Mouse (Mus musculus) midbrain, embryonic 16.5 days (tissue): ENCODE results near the gene Wsb1. TPM values are rescaled to one million over a fixed set of nuclear protein-coding genes. Genes with fewer than 3 reads are reported as not detected.

ENCODE experiments used
- ATAC-seq: fragments of 200-750 bp; cut with Nextera tagmentation; 2 replicates; pipeline ENCODE4 v1.8.0; 2017; ENCODE audit warnings: moderate TSS enrichment
- H3K27ac ChIP-seq: fragments of 300-500 bp; sonication (generic); 2 replicates; pipeline ENCODE4 v1.5.1; 2014; ENCODE audit warnings: mild to moderate bottlenecking, low read length, mixed read lengths
- H3K27me3 ChIP-seq: fragments of 300-500 bp; sonication (generic); 2 replicates; pipeline ENCODE4 v1.6.1; 2014; ENCODE audit warnings: low read depth, low read length, mixed read lengths; ENCODE audit not compliant: control insufficient read depth, insufficient read depth
- H3K36me3 ChIP-seq: fragments of 300-500 bp; sonication (generic); 2 replicates; pipeline ENCODE4 v1.6.1; 2014; ENCODE audit warnings: mild to moderate bottlenecking, low read length, moderate library complexity, mixed read lengths; ENCODE audit not compliant: control insufficient read depth, insufficient read depth
- H3K4me1 ChIP-seq: fragments of 300-500 bp; sonication (generic); 2 replicates; pipeline ENCODE4 v1.6.1; 2014; ENCODE audit warnings: mild to moderate bottlenecking, low read length, mixed read lengths; ENCODE audit not compliant: control insufficient read depth, insufficient read depth
- H3K4me2 ChIP-seq: fragments of 300-500 bp; sonication (generic); 2 replicates; pipeline ENCODE4 v1.6.1; 2014; ENCODE audit warnings: mild to moderate bottlenecking, low read length, mixed read lengths
- H3K4me3 ChIP-seq: fragments of 300-500 bp; sonication (generic); 2 replicates; pipeline ENCODE4 v1.5.1; 2014; ENCODE audit warnings: low read depth, mild to moderate bottlenecking, low read length, moderate library complexity, mixed read lengths
- H3K9ac ChIP-seq: fragments of 300-500 bp; sonication (generic); 2 replicates; pipeline ENCODE4 v1.6.1; 2014; ENCODE audit warnings: low read depth, low read length, mixed read lengths
- H3K9me3 ChIP-seq: fragments of 300-500 bp; sonication (generic); replicated peaks from 2 replicates; pipeline ENCODE4 v1.6.1; 2014; ENCODE audit warnings: mild to moderate bottlenecking, low read length, mixed read lengths; ENCODE audit not compliant: control insufficient read depth, poor library complexity, severe bottlenecking
- WGBS: fragments of 180-500 bp; shearing (Covaris S2); extraction: QIAGEN DNeasy Blood & Tissue Kit; methylation state at CpG from one replicate; pipeline ENCODE4 v1.1.7; 2014; 5-methylcytosine and 5-hydroxymethylcytosine counted together
- polyA plus RNA-seq: library from polyadenylated mRNA; unstranded; fragments of >200 nt; fragmentation: Nextera tagmentation; extraction: Ambion mirVana; gene quantifications from 2 replicates; pipeline ENCODE4 v1.2.1, GENCODE M21; 2015

The Wsb1 gene
- polyA plus RNA-seq, 1 experiment from 2014 or later, result 499 TPM

DNA sequence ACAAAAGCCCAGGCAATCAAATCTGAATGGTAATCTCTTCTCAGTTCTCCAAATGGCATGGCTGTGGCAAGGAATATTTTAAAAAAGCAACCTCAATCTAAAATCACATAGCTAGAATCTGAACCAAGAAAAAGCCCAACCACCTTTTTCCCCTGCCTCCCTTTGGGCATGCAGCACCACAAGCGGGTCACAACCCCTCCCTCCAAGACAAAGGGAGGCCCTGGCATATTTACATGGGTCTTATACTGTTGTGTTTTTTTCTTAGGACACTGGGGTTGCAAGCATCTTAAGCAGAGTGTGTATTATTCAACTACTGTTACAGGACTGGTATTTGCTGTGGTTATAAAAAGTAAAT, 16.1 kb downstream of the Wsb1 start:
- Histone ChIP-seq H3K4me3 (no peak overlapping the region), H3K9me3 (no peaks in the 10 kb centered on the region), H3K27ac (peak overlapping the region; percentile 26), H3K36me3 (peaks cover 37% of the 10 kb centered on the region), H3K4me1 (no peaks in the 10 kb centered on the region), H3K9ac (no peak overlapping the region), H3K27me3 (no peaks in the 10 kb centered on the region), H3K4me2 (no peak overlapping the region)
- ATAC-seq, result no peak
- WGBS, result 35% methylated on average over 1 of the region's 1 CpGs

GRCm38 (mm10) chr11:79237644-79238397, 16.6 kb downstream of the Wsb1 start:
- H3K4me3 ChIP-seq, result no peak overlapping the region
- H3K9me3 ChIP-seq, result no peaks in the 10 kb centered on the region
- H3K4me2 ChIP-seq, result no peak overlapping the region
- H3K4me1 ChIP-seq, result no peaks in the 10 kb centered on the region
- no peak for ATAC-seq
- H3K27me3 ChIP-seq, result no peaks in the 10 kb centered on the region
- H3K36me3 ChIP-seq, result peaks cover 37% of the 10 kb centered on the region
- H3K9ac ChIP-seq, result no peak overlapping the region
- H3K27ac ChIP-seq, result peak overlapping the region; percentile 26
- WGBS, result 88% methylated on average over 11 of the region's 11 CpGs

- 92% methylated on average over 13 of the region's 13 CpGs for WGBS
- no peak for ATAC-seq
- Histone ChIP-seq H3K27ac (no peak overlapping the region), H3K9me3 (no peaks in the 10 kb centered on the region), H3K4me2 (no peak overlapping the region), H3K4me3 (no peak overlapping the region), H3K9ac (no peak overlapping the region), H3K4me1 (no peaks in the 10 kb centered on the region), H3K27me3 (no peaks in the 10 kb centered on the region), H3K36me3 (no peaks in the 10 kb centered on the region)
Observed at GRCm38 (mm10) chr11:79230251-79230570, 24.3 kb downstream of the Wsb1 start.

DNA sequence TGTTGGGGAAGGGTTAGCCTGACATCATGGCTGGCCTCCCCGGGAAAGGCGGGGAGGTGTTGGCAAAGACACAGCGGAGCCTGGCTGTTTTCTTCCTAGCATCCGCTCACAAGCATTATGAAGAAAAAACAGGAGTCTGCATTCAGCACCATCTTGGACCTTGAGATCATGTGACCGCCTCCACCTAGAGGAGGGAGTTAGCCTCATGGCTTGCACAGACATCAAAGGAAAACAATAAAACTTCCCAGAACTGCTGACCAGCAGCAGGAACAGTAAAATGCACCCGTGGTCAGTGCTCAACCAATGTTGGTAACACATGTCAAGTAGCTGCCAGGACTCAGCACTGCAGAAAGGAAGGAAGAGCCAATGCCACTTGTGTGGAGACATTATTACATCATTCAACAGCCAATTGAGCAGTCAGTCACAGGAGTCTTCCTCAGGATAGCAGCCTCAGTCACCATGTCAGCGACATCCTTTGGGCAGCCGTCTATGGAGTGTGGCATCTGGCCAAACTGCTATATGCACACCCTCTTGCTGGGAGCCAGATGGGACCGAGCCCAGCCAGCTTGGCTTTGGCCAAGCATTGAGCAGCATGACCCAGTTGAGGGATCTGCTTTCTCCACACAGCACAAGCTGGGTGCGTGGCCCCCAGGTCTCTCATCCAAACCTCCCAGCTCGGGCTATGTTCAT, 24.8 kb downstream of the Wsb1 start:
- H3K9me3 ChIP-seq, result no peaks in the 10 kb centered on the region
- H3K36me3 ChIP-seq, result no peaks in the 10 kb centered on the region
- H3K4me1 ChIP-seq, result no peaks in the 10 kb centered on the region
- no peak overlapping the region for H3K4me2 ChIP-seq
- no peak overlapping the region for H3K27ac ChIP-seq
- no peak overlapping the region for H3K9ac ChIP-seq
- H3K4me3 ChIP-seq, result no peak overlapping the region
- 82% methylated on average over 11 of the region's 11 CpGs for WGBS
- no peak for ATAC-seq
- H3K27me3 ChIP-seq, result no peaks in the 10 kb centered on the region

DNA sequence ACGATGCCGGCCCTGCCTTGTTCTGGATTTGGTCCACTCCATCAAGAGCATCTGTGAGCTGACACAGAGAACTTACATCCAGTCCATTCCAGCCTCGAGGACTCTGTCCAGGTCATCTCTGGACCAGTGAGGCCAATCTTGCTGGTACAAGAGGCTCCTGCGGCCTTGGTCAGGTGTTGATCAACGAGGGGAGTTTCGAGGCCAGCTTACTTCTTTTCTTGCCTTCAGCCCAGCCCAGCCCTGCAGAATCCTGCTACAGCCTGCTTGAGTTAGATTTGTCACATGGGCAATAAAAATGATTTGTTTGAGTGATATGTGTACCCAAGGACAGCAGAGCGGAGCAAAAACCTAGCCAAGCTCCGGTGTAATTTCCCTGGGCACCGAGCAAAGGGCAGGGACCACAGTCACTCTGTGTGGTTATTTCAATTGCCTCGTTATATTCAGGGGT, 25.4 kb downstream of the Wsb1 start:
- Histone ChIP-seq H3K9ac (no peak overlapping the region), H3K4me1 (no peaks in the 10 kb centered on the region), H3K4me2 (no peak overlapping the region), H3K36me3 (no peaks in the 10 kb centered on the region), H3K27me3 (no peaks in the 10 kb centered on the region), H3K4me3 (no peak overlapping the region), H3K9me3 (no peaks in the 10 kb centered on the region), H3K27ac (no peak overlapping the region)
- 84% methylated on average over 10 of the region's 10 CpGs for WGBS
- no peak for ATAC-seq

DNA sequence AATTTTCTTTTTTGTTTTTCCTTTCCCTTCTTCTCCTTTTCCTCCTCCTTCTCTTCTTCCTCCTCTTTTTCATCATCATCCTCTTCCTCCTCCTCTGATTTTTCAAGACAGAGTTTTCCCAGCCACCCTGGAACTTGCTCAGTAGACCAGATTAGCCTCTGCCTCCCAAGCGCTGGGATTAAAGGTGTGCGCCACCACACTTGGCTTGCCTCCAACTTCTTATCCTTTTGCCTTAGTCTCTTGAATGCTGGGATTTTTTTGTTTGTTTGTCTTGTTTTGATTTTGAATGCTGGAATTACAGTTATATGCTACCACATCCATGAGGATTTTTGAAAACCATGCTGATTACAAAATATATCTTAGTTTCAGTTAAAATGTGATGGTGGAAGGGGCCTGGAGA, 26.4 kb downstream of the Wsb1 start:
- Histone ChIP-seq H3K36me3 (no peaks in the 10 kb centered on the region), H3K4me2 (no peak overlapping the region), H3K9me3 (no peaks in the 10 kb centered on the region), H3K27me3 (no peaks in the 10 kb centered on the region), H3K4me1 (no peaks in the 10 kb centered on the region), H3K27ac (no peak overlapping the region), H3K4me3 (no peak overlapping the region), H3K9ac (no peak overlapping the region)
- WGBS, result 68% methylated on average over 2 of the region's 2 CpGs
- ATAC-seq, result no peak

GRCm38 (mm10) chr11:79225371-79226155, 28.9 kb downstream of the Wsb1 start:
- H3K4me3 ChIP-seq, result no peak overlapping the region
- H3K27me3 ChIP-seq, result no peaks in the 10 kb centered on the region
- ATAC-seq, result no peak
- no peaks in the 10 kb centered on the region for H3K4me1 ChIP-seq
- H3K27ac ChIP-seq, result no peak overlapping the region
- no peaks in the 10 kb centered on the region for H3K9me3 ChIP-seq
- WGBS, result 78% methylated on average over 8 of the region's 8 CpGs
- no peak overlapping the region for H3K4me2 ChIP-seq
- no peaks in the 10 kb centered on the region for H3K36me3 ChIP-seq
- no peak overlapping the region for H3K9ac ChIP-seq

DNA sequence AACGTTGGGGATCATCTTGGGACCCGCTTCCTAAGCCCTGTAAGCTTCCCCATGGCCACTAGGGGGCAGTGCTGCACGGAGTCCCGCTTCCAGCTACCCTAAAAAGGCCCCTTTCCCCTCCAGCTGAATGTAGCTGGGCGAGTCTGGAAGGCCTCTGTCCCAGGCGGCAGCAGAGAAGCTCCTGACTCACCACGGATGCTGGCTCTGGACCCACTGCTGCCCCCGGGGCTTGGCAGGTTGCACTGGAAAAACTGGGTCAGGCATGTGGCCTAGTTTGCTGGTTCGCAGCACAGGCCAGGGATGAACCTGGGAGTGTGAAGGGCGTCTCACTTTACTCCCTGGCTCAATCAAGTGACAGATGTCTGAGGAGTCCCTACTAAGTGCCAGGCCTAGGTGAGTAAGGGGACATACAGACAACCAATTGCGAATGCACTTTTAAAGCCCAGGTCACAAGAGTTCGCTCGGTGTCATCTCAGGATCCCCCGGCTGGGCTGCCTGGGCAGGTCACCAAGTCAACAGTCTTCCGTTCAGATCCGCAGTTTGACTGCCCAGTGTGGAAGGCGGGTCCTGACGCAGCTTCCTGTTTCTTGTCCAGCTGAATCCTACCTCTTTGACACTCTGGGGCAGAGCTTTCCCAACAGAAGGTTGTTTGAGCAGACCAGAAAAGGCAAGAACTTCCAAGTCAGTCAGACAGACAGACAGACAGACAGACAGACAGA, 29.8 kb downstream of the Wsb1 start:
- Histone ChIP-seq H3K27ac (no peak overlapping the region), H3K27me3 (no peaks in the 10 kb centered on the region), H3K4me3 (no peak overlapping the region), H3K4me1 (no peaks in the 10 kb centered on the region), H3K36me3 (no peaks in the 10 kb centered on the region), H3K9me3 (no peaks in the 10 kb centered on the region), H3K9ac (no peak overlapping the region), H3K4me2 (no peak overlapping the region)
- WGBS, result 44% methylated on average over 18 of the region's 18 CpGs
- peak; percentile 45; the same call in 1 of the 2 replicates for ATAC-seq
